Mouse (Mus musculus) liver, embryonic 12.5 days (tissue): ENCODE results near the gene Drc7. TPM values are rescaled to one million over a fixed set of nuclear protein-coding genes. Genes with fewer than 3 reads are reported as not detected.
A peak's percentile ranks its signal among the peaks of the same experiment; 100 is the strongest.
"Not testable (repeated sequence)": the region's sequence is repeated elsewhere in the genome, so short reads cannot be mapped to it uniquely, and the experiment has no call there.

Experiments used
- ATAC-seq: fragments of 200-750 bp; cut with Nextera tagmentation; 2 replicates; pipeline ENCODE4 v1.8.0; 2017; ENCODE audit warnings: moderate number of reproducible peaks, mild to moderate bottlenecking, moderate library complexity
- H3K27ac ChIP-seq: fragments of 300-500 bp; sonication (generic); 2 replicates; pipeline ENCODE4 v1.5.1; 2016; ENCODE audit warnings: mild to moderate bottlenecking
- H3K27me3 ChIP-seq: fragments of 300-500 bp; sonication (generic); replicated peaks from 2 replicates; pipeline ENCODE4 v1.6.1; 2016; ENCODE audit warnings: mild to moderate bottlenecking, moderate library complexity
- H3K36me3 ChIP-seq: fragments of 300-500 bp; sonication (generic); 2 replicates; pipeline ENCODE4 v1.6.1; 2016; ENCODE audit warnings: mild to moderate bottlenecking, moderate library complexity
- H3K4me1 ChIP-seq: fragments of 300-500 bp; sonication (generic); 2 replicates; pipeline ENCODE4 v1.6.1; 2016
- H3K4me2 ChIP-seq: fragments of 300-500 bp; sonication (generic); 2 replicates; pipeline ENCODE4 v1.6.1; 2016; ENCODE audit warnings: mild to moderate bottlenecking, moderate library complexity
- H3K4me3 ChIP-seq: fragments of 300-500 bp; sonication (generic); 2 replicates; pipeline ENCODE4 v1.5.1; 2016; ENCODE audit warnings: mild to moderate bottlenecking, moderate library complexity
- H3K9ac ChIP-seq: fragments of 300-500 bp; sonication (generic); 2 replicates; pipeline ENCODE4 v1.6.1; 2016; ENCODE audit warnings: mild to moderate bottlenecking, moderate library complexity
- H3K9me3 ChIP-seq: fragments of 300-500 bp; sonication (generic); replicated peaks from 2 replicates; pipeline ENCODE4 v1.6.1; 2016; ENCODE audit warnings: mild to moderate bottlenecking, moderate library complexity
- WGBS: fragments of 180-500 bp; shearing (Covaris S2); methylation state at CpG from one replicate; pipeline ENCODE4 v1.1.7; 2016; ENCODE audit not compliant: insufficient replicate concordance; 5-methylcytosine and 5-hydroxymethylcytosine counted together
- polyA plus RNA-seq: library from polyadenylated mRNA; unstranded; fragments of >200 nt; fragmentation: Nextera tagmentation; extraction: Ambion mirVana; gene quantifications from 2 replicates; pipeline ENCODE4 v1.2.1, GENCODE M21; 2016

The Drc7 gene
- 0.14 and 0.37 TPM in 2 replicates for polyA plus RNA-seq

DNA sequence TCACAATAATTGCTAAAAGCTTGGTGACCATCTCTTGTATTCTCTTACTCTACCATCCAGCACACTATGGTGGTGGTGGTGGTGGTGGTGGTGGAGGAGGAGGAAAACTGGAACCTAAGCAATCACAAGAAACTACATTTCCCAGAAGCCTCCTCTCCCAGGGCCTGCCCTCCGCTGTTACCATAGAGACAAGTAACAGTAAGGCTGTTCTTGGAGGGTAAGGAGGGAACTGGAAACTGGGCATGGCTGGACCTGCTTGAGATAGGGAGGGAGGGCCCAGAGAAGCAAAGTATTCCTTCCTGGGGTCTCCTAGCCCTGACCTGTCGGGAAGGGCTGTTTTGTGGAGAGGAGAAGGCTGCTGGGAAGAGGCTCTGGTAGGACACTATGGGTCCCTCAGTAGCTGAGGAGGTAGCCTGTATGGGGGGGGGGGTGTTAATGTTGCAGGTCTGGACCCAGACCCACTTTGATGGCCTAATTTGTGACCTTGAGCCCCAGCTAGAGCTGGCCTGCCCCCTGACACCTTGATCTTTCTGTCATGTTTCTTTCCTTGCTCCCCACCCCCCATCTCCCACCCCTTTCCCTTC, at the start of gene Drc7:
TSS of gene Drc7 (plus strand) at position 177 of the 584 bp plus-strand sequence.
- H3K4me1 ChIP-seq = peaks cover 54% of the 10 kb centered on the region
- H3K27me3 ChIP-seq = no peaks in the 10 kb centered on the region
- H3K4me2 ChIP-seq = no peak within 1 kb of the TSS; the same call in 1 of the 2 replicates
- H3K9ac ChIP-seq = no peak within 1 kb of the TSS
- no peak within 1 kb of the TSS for H3K4me3 ChIP-seq
- no peaks in the 10 kb centered on the region for H3K9me3 ChIP-seq
- ATAC-seq = peak; percentile 38
- H3K27ac ChIP-seq = no peak within 1 kb of the TSS
- no peaks in the 10 kb centered on the region for H3K36me3 ChIP-seq
- 27% methylated on average over 2 of the region's 2 CpGs for WGBS

DNA sequence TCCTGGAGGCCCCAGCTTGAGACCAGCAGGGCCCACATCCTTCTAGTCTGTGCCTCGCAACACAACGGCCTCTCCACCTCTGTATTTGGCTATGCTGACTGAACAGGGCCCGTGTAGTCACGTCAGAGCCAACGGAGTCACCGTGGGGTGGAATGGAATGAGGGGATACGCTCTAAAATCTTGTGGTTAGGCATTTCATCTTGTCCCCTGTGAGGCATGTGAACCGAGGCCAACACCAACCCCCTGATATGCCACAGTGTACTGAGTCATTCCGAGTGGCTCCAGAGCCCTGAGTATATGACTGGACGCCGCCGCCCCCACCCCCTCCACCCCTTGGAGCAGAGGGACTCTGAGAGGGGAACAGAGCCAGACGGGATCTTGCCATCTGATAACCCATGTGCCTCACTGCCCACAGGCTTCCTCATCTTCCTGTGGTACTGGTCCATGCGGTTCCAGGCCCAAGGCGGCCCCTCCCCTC, 42.4 kb upstream of the Drc7 start:
- H3K4me2 ChIP-seq = no peak overlapping the region
- H3K9me3 ChIP-seq = no peaks in the 10 kb centered on the region
- ATAC-seq = 0 out of 2 replicates have a peak, but pooled peaks have one; percentile 6
- 49% methylated on average over 15 of the region's 15 CpGs for WGBS
- peaks cover 22% of the 10 kb centered on the region for H3K4me1 ChIP-seq
- H3K27me3 ChIP-seq = no peaks in the 10 kb centered on the region
- no peak overlapping the region for H3K9ac ChIP-seq
- peaks cover 84% of the 10 kb centered on the region for H3K36me3 ChIP-seq
- no peak overlapping the region for H3K27ac ChIP-seq
- H3K4me3 ChIP-seq = no peak overlapping the region

DNA sequence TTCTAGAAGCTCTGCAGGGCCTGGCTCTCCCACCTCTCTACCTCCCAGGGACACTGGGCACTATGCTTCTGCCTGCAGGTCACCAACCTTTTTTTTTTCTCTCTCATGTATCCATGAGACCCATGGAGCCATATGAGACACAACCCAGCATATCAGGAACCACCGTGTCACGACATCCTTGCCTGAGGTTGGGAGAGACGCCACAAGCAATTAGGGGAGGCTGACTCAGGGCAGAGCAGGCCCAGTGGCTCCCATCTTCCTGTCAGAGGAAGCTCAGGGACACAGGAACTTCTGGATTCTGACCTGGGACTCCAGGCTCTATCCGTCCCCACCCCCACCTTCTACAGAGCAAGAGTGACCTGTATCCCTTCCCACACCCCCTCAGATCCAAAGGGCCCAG, 39.0 kb upstream of the Drc7 start:
- Histone ChIP-seq H3K4me3 (no peak overlapping the region), H3K4me2 (no peak overlapping the region), H3K36me3 (peaks cover 50% of the 10 kb centered on the region), H3K27me3 (no peaks in the 10 kb centered on the region), H3K4me1 (peaks cover 23% of the 10 kb centered on the region), H3K27ac (no peak overlapping the region), H3K9me3 (no peaks in the 10 kb centered on the region), H3K9ac (no peak overlapping the region)
- 53% methylated on average over 4 of the region's 4 CpGs for WGBS
- no peak for ATAC-seq

DNA sequence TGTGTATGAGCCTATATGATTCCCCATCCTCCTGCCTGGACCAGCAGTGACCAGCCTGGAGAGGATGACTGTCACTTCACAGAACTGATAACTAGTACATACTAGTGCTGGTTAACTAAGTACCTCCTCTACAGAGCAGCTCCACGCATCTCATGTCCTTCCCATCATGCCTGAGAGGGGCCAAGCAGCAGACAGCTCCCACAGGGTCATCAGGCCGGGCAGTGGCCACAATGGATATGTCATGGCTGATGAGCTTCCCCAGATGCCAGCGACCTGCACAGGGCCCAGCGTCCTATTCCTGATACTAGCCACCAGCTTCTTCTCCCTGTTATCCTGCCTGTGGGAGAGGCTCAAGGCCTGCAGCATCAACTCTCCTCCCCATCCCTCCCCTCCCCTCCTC, 38.2 kb upstream of the Drc7 start:
- 41% methylated on average over 4 of the region's 4 CpGs for WGBS
- Histone ChIP-seq H3K9me3 (no peaks in the 10 kb centered on the region), H3K27ac (no peak overlapping the region), H3K36me3 (peaks cover 42% of the 10 kb centered on the region), H3K4me2 (no peak overlapping the region), H3K4me3 (no peak overlapping the region), H3K9ac (no peak overlapping the region), H3K4me1 (peaks cover 19% of the 10 kb centered on the region), H3K27me3 (no peaks in the 10 kb centered on the region)
- ATAC-seq = no peak

DNA sequence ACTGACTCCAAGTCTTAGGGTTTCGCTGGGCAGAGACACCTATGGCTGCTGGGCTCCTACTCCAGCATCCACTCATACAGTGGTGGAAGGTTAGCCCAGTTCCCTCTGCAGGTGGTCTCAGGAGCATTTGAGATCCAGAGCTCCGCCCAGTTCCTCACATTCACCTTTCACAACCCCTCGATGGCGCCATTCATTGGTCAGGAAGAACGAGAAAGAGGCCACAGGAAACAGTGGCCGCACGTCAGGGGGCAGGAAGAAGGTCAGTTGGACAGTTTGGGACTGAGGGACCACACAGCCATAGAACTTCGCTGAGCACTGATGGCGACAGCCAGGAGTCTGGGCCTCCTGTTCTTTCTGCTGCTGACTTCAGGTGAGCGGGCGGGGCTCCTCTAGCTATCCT, 37.5 kb upstream of the Drc7 start, which contains the start of gene Adgrg3:
TSS of gene Adgrg3 (plus strand) at position 242 of the 400 bp plus-strand sequence.
- H3K27me3 ChIP-seq = no peaks in the 10 kb centered on the region
- no peak within 1 kb of the TSS for H3K27ac ChIP-seq
- no peaks in the 10 kb centered on the region for H3K9me3 ChIP-seq
- H3K4me3 ChIP-seq = no peak within 1 kb of the TSS
- H3K36me3 ChIP-seq = peaks cover 34% of the 10 kb centered on the region
- H3K4me1 ChIP-seq = peaks cover 11% of the 10 kb centered on the region
- no peak within 1 kb of the TSS for H3K4me2 ChIP-seq
- no peak for ATAC-seq
- no peak within 1 kb of the TSS for H3K9ac ChIP-seq
- WGBS = 36% methylated on average over 11 of the region's 11 CpGs

DNA sequence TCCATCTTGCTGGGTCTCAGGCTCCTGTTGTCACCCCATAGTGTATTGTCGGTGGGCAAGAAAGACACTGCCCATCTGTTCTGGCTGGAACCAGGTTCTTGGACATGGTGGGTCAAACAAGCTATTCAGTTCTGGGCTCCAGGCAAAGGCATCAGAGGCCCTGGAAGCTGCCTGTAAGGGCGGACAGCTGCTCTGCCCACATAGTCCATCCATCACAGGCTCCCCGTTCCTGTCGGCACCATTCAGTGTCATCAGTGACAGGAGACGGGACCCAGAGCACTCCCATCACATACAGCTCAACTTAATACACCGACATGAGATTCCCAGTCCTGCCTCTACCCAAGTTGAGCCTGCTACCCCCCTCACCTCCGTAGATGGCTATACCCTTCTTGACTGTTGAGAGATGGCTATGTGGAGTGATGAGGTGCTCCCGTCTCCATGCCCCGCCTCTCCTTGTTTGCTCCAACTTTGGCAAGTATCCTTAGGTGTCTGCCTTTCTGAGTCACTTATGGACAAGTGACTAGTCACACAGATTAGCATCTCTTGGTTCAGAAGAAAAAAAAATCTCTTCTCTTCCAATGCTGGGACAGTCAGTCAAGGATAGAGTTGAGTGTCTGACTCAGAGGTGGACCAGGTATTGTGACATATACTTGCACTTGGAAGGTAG, 36.8 kb upstream of the Drc7 start:
- WGBS = 57% methylated on average over 9 of the region's 9 CpGs
- Histone ChIP-seq H3K27ac (no peak overlapping the region), H3K4me2 (no peak overlapping the region), H3K27me3 (no peaks in the 10 kb centered on the region), H3K9me3 (no peaks in the 10 kb centered on the region), H3K9ac (no peak overlapping the region), H3K4me3 (no peak overlapping the region), H3K36me3 (peaks cover 28% of the 10 kb centered on the region), H3K4me1 (peaks cover 11% of the 10 kb centered on the region)
- no peak for ATAC-seq

DNA sequence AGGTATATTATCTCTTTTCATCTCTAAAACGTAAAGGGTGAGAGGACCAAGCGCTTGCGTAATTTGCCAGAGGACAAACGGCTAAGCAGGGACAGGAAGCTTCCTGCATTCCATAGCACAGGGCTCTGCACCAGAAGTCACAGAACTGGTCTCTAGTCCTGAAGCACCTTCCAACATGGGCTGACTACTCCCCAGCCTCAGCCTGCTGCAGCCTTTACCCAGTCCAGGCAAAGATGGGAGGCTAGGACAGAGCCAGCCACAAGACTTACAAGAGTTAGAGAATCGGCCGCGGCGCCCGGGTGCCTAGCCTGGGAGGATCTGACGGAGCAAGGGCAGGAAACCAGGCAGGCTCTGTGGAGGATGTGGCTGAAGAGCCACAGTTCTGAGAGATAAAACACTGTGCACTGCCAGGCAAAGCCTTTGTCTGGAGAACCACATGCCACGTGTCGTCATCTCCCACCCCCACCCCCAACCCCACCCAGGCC, 34.6 kb upstream of the Drc7 start:
- 15% methylated on average over 12 of the region's 12 CpGs for WGBS
- H3K4me1 ChIP-seq = peaks cover 11% of the 10 kb centered on the region
- H3K4me3 ChIP-seq = peak overlapping the region; percentile 19
- H3K36me3 ChIP-seq = peaks cover 5% of the 10 kb centered on the region
- peak; percentile 50 for ATAC-seq
- H3K27me3 ChIP-seq = no peaks in the 10 kb centered on the region
- H3K9me3 ChIP-seq = no peaks in the 10 kb centered on the region
- peak overlapping the region; percentile 67; the same call in 1 of the 2 replicates for H3K27ac ChIP-seq
- H3K4me2 ChIP-seq = peak overlapping the region; percentile 50
- H3K9ac ChIP-seq = no peak overlapping the region

DNA sequence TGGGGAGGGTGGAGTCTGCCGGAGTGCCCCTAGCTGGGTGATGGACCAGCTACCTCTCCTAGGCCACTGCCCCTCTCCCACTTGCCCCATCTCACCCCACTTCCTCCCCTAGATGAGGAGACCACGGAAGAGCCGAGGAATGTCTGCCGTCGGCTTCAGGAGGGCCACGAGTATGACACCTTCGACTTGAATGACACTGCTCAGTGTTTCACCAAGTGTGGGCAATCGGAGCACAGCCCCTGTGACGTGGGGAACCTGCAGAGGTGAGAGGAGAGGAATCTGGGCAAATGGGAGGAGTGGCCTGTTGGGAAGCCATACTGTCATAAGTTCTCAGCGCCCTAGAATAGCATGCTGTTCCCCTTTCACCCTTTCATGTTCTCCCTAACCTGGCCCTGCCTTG, 34.1 kb upstream of the Drc7 start:
- H3K4me2 ChIP-seq = peak overlapping the region; percentile 50
- 20% methylated on average over 10 of the region's 10 CpGs for whole genome bisulfite sequencing
- no peak overlapping the region for H3K9ac ChIP-seq
- no peaks in the 10 kb centered on the region for H3K27me3 ChIP-seq
- H3K27ac ChIP-seq = 0 out of 2 replicates have a peak overlapping the region, but pooled peaks have one; percentile 5
- H3K36me3 ChIP-seq = peaks cover 3% of the 10 kb centered on the region; the same call in 1 of the 2 replicates
- no peaks in the 10 kb centered on the region for H3K9me3 ChIP-seq
- ATAC-seq = no peak; the same call in 1 of the 2 replicates
- peaks cover 11% of the 10 kb centered on the region for H3K4me1 ChIP-seq
- peak overlapping the region; percentile 1; the same call in 1 of the 2 replicates for H3K4me3 ChIP-seq

DNA sequence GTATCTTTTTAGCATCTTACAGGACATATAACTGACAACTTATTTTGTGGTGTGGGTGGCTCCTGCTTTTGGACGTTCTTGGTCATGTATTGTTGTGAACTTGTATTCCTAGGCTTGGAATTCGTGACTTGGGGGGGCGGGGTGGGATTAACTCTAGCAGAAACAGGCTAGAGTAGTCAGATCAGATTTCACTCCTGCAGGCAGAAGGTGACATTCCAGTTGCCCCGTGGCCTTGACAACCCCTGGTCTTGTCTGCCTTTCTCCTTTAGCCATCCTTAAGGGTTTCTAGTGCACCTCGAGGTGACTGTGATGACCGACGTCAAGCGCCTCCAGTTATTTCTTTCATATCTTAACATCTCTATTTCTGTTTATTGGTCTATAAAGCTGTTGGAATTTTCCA, 31.7 kb upstream of the Drc7 start:
- Histone ChIP-seq H3K36me3 (peaks cover 4% of the 10 kb centered on the region; the same call in 1 of the 2 replicates), H3K9ac (no peak overlapping the region), H3K4me1 (peaks cover 7% of the 10 kb centered on the region; the same call in 1 of the 2 replicates), H3K27ac (no peak overlapping the region), H3K27me3 (no peaks in the 10 kb centered on the region), H3K4me2 (no peak overlapping the region), H3K4me3 (no peak overlapping the region), H3K9me3 (no peaks in the 10 kb centered on the region)
- WGBS = 45% methylated on average over 8 of the region's 8 CpGs
- ATAC-seq = no peak

DNA sequence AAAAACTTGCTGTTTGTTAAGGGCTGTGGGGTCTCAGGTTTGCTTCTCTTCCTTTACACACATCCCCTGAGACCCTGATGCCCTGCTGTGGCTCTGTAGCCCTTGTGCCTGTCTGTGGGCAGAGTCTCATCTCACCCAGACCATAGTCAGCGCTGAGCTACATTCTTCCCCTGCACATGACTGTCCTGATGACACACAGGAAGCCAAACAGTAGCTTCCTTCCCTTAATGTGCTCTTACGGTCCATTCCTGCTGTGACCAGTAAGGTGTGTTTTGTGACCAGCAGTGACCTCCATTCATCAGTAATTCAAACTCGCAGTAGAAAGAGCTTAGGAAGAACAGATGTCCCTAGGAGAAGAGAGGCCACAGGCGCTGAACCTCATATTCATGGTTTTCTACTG, 30.5 kb upstream of the Drc7 start:
- Histone ChIP-seq H3K4me1 (peaks cover 7% of the 10 kb centered on the region; the same call in 1 of the 2 replicates), H3K9me3 (no peaks in the 10 kb centered on the region), H3K36me3 (peaks cover 4% of the 10 kb centered on the region; the same call in 1 of the 2 replicates), H3K9ac (no peak overlapping the region), H3K27me3 (no peaks in the 10 kb centered on the region), H3K4me2 (no peak overlapping the region), H3K4me3 (no peak overlapping the region), H3K27ac (no peak overlapping the region)
- ATAC-seq = no peak
- WGBS = 54% methylated on average over 4 of the region's 4 CpGs

DNA sequence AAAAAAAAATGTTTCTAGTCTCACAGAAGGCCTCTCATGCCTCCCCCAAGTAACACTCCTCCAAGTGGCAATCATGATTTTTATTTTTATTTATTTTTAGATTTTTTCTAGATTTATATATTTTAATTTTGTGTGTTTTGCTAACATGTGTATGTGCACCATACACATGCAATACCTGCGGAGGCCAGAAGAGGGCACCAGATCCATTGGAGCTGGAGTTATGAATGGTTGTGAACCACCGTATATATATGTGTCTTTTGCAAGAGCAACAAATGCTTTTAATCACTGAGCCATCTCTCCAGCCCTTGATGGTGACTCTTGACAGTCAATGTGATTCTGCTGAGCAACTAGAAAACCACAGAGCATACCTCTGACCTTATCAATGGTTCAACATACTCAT, 29.5 kb upstream of the Drc7 start:
- Histone ChIP-seq H3K27me3 (no peaks in the 10 kb centered on the region), H3K4me1 (peaks cover 4% of the 10 kb centered on the region; the same call in 1 of the 2 replicates), H3K36me3 (peaks cover 4% of the 10 kb centered on the region; the same call in 1 of the 2 replicates), H3K9me3 (no peaks in the 10 kb centered on the region), H3K9ac (no peak overlapping the region), H3K4me3 (no peak overlapping the region), H3K4me2 (no peak overlapping the region), H3K27ac (no peak overlapping the region)
- no peak for ATAC-seq
- 56% methylated on average over 2 of the region's 2 CpGs for WGBS

DNA sequence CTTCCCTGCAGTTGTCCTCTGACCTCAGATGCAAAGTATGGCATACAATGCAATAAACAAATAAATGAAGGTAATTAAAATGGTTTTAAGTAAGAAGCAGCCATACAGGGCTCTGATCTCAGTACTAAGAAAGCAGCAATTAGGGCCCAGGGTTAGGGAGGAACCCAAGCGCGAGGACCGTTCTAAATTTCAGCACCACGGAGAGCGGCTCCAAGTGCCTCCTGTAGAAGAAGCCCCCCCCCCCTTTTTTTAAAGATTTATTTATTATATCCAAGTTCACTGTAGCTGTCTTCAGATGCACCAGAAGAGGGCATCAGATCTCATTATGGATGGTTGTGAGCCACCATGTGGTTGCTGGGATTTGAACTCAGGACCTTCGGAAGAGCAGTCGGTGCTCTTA, 26.5 kb upstream of the Drc7 start:
- 67% methylated on average over 7 of the region's 7 CpGs for WGBS
- ATAC-seq, H3K27ac ChIP-seq, H3K9ac ChIP-seq, H3K4me3 ChIP-seq, H3K27me3 ChIP-seq, H3K9me3 ChIP-seq, H3K4me2 ChIP-seq, H3K4me1 ChIP-seq, H3K36me3 ChIP-seq: not testable (repeated sequence)
